Comparison of ENCODE assay signal across 7 mouse cellular contexts in the genomic region with DNA sequence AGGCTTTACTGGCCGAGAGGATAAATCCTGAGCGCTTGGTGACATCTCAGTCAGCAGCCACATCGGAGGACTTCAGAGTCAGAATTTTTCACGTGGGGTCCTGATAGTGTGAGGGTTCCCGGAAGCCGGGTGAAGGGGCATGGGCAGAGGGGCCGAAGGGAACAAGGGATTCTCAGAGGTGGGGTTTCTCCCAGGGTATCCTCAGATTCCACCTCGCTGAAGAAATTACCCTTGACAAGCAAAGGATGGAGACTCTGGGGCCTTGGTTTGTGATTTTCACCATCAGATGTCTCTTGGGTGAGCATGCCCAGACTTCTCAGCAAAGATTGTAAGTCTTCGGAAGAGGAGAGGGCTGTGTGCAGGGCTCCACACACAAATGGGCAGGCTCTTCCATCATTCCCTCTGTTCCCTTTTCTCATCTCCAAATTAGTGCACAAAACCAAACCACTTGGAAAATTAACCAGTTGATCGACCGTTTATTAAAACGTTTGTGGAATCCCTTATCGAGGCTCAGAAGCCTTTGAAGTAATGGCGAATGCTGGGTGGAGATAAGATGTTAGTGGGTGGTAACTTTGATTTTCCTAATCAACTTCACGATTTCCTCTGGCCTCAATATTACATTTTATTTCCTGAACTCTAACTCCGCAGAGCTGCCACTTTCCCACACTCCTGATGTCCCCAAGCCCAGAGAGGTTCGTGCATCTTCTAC. TPM values are rescaled to one million over a fixed set of nuclear protein-coding genes. Genes with fewer than 3 reads are reported as not detected.
DNase-seq lines count a peak whose midpoint lies in the region; ATAC-seq and TF ChIP-seq lines count a peak whose summit lies in the region.

Cuedc1 (plus strand) TSS at position 38 of the 709 bp plus-strand sequence.

- no peak for TF ChIP-seq CTCF in C2C12 (IDR thresholded peaks at IDR 0.05; ENCODE audit: control insufficient read depth, insufficient read depth, insufficient read length)
- TF ChIP-seq CTCF in liver, postnatal 0 days (IDR thresholded peaks at IDR 0.05; ENCODE audit: low read depth): no peak

- peaks cover 2 to 8% of the 10 kb centered on the region in 2 experiments; a peak in 3 of 4 replicates for H3K4me1 ChIP-seq in ES-E14 (ENCODE audit: control insufficient read depth in 2 of 2, insufficient read depth in 2 of 2, low read length in 2 of 2, poor library complexity in 1 of 2)
- peaks cover 20% of the 10 kb centered on the region for H3K4me1 ChIP-seq in forebrain, embryonic 16.5 days (replicated peaks; ENCODE audit: control insufficient read depth, insufficient read depth, low read length)
- peaks cover 33% of the 10 kb centered on the region for H3K4me1 ChIP-seq in hindbrain, embryonic 14.5 days (replicated peaks; ENCODE audit: control insufficient read depth, insufficient read depth, low read length)
- peaks cover 8% of the 10 kb centered on the region for H3K4me1 ChIP-seq in liver, postnatal 0 days (ENCODE audit: insufficient read depth)

- peak; percentile 56 for TF ChIP-seq EP300 in liver, postnatal 0 days (IDR thresholded peaks at IDR 0.05; ENCODE audit: low read depth)

- H3K27me3 ChIP-seq in C2C12 (ENCODE audit: control insufficient read depth, insufficient read depth, insufficient read length): no peaks in the 10 kb centered on the region
- H3K27me3 ChIP-seq in forebrain, embryonic 16.5 days (replicated peaks; ENCODE audit: control insufficient read depth, insufficient read depth, low read length): no peaks in the 10 kb centered on the region
- no peaks in the 10 kb centered on the region for H3K27me3 ChIP-seq in hindbrain, embryonic 14.5 days (ENCODE audit: control insufficient read depth, insufficient read depth, low read length)
- peaks cover 40% of the 10 kb centered on the region for H3K27me3 ChIP-seq in liver, postnatal 0 days (ENCODE audit: insufficient read depth, low read length)

- H3K9me3 ChIP-seq in ES-E14 (ENCODE audit: control insufficient read depth, insufficient read depth, low read depth, low read length): no peaks in the 10 kb centered on the region
- no peaks in the 10 kb centered on the region for H3K9me3 ChIP-seq in forebrain, embryonic 16.5 days (ENCODE audit: control insufficient read depth, low read length)
- H3K9me3 ChIP-seq in hindbrain, embryonic 14.5 days (ENCODE audit: control insufficient read depth, low read length): no peaks in the 10 kb centered on the region
- H3K9me3 ChIP-seq in liver, postnatal 0 days (ENCODE audit: low read length): no peaks in the 10 kb centered on the region

- H3K4me3 ChIP-seq in C2C12 (ENCODE audit: insufficient read depth, poor library complexity, severe bottlenecking) (peak within 1 kb of the TSS; percentile 72), ES-E14 (ENCODE audit: insufficient read depth in 1 of 2, low read depth in 1 of 2, low read length in 2 of 2, poor library complexity in 1 of 2, severe bottlenecking in 1 of 2) (peak within 1 kb of the TSS; percentile 76 to 91)
- H3K4me3 ChIP-seq in forebrain, embryonic 16.5 days (replicated peaks; ENCODE audit: low read length): peak within 1 kb of the TSS; percentile 84
- peak within 1 kb of the TSS; percentile 93 for H3K4me3 ChIP-seq in hindbrain, embryonic 14.5 days (replicated peaks; ENCODE audit: low read length)
- peak within 1 kb of the TSS; percentile 57 for H3K4me3 ChIP-seq in liver, postnatal 0 days (ENCODE audit: low read depth, low read length)

- DNase-seq in ES-E14 (ENCODE audit: low read depth, low spot score): no peak
- no peak for DNase-seq in hindbrain, embryonic 14.5 days (ENCODE audit: low spot score)
- DNase-seq in liver, postnatal 0 days: no peak
- DNase-seq in ovary, postnatal 10 days (ENCODE audit: low spot score): no peak
- no peak for DNase-seq in ovary, adult 18-20 months (ENCODE audit: low spot score)

- H3K36me3 ChIP-seq in C2C12 (ENCODE audit: control insufficient read depth, insufficient read depth): no peaks in the 10 kb centered on the region
- H3K36me3 ChIP-seq in ES-E14 (ENCODE audit: control insufficient read depth, insufficient read depth, low read length, poor library complexity, severe bottlenecking): no peaks in the 10 kb centered on the region
- H3K36me3 ChIP-seq in forebrain, embryonic 16.5 days (ENCODE audit: control insufficient read depth, insufficient read depth): no peaks in the 10 kb centered on the region
- H3K36me3 ChIP-seq in hindbrain, embryonic 14.5 days (replicated peaks; ENCODE audit: control insufficient read depth, insufficient read depth): no peaks in the 10 kb centered on the region
- no peaks in the 10 kb centered on the region for H3K36me3 ChIP-seq in liver, postnatal 0 days (replicated peaks; ENCODE audit: insufficient read depth, low read length)

- ATAC-seq in forebrain, embryonic 16.5 days: no peak
- ATAC-seq in hindbrain, embryonic 14.5 days (ENCODE audit: low FRiP score): no peak
- no peak for ATAC-seq in liver, postnatal 0 days

- H3K79me2 ChIP-seq in C2C12 (ENCODE audit: control insufficient read depth, insufficient read depth): peaks cover 49% of the 10 kb centered on the region

- H3K27ac ChIP-seq in ES-E14 (ENCODE audit: insufficient read depth, low read depth, low read length, poor library complexity, severe bottlenecking): no peak within 1 kb of the TSS
- H3K27ac ChIP-seq in forebrain, embryonic 16.5 days (ENCODE audit: low read length): peak within 1 kb of the TSS; percentile 85
- H3K27ac ChIP-seq in hindbrain, embryonic 14.5 days: peak within 1 kb of the TSS; percentile 91
- H3K27ac ChIP-seq in liver, postnatal 0 days (ENCODE audit: low read depth): no peak within 1 kb of the TSS

- WGBS in forebrain, embryonic 16.5 days: 29% methylated on average over 17 of the region's 17 CpGs
- WGBS in hindbrain, embryonic 14.5 days: 25% methylated on average over 17 of the region's 17 CpGs
- 31% methylated on average over 17 of the region's 17 CpGs for WGBS in liver, postnatal 0 days (ENCODE audit: insufficient replicate concordance)

- H3K79me3 ChIP-seq in C2C12 (ENCODE audit: low read depth): peaks cover 22% of the 10 kb centered on the region

- H3K4me2 ChIP-seq in forebrain, embryonic 16.5 days (ENCODE audit: low read length): peak within 1 kb of the TSS; percentile 77
- peak within 1 kb of the TSS; percentile 78 for H3K4me2 ChIP-seq in hindbrain, embryonic 14.5 days (replicated peaks)
- peak within 1 kb of the TSS; percentile 78 for H3K4me2 ChIP-seq in liver, postnatal 0 days (ENCODE audit: low read depth, low read length)

- in situ Hi-C loops in ES-E14 (cut with MboI; ENCODE audit: low sequenced_read_pairs in 2 of 2, unreplicated experiment in 2 of 2): no loop called here

- H3ac ChIP-seq in C2C12 (ENCODE audit: control insufficient read depth, insufficient read length, low read depth): peak within 1 kb of the TSS; percentile 95

- peak within 1 kb of the TSS; percentile 96 for H3K9ac ChIP-seq in ES-E14 (ENCODE audit: insufficient read depth, low read depth, low read length, poor library complexity, severe bottlenecking)
- H3K9ac ChIP-seq in forebrain, embryonic 16.5 days (replicated peaks; ENCODE audit: low read depth, low read length): peak within 1 kb of the TSS; percentile 94
- H3K9ac ChIP-seq in hindbrain, embryonic 14.5 days: peak within 1 kb of the TSS; percentile 98
- H3K9ac ChIP-seq in liver, postnatal 0 days (replicated peaks): peak within 1 kb of the TSS; percentile 57; the same call in 1 of the 2 replicates

TF ChIP-seq in C2C12, 6 proteins besides CTCF, POLR2A, EP300 and RAD21:
- no peak for TF ChIP-seq USF1 (IDR thresholded peaks at IDR 0.05; ENCODE audit: low read depth)
- TF ChIP-seq MYOD1 (IDR thresholded peaks at IDR 0.05; ENCODE audit: control insufficient read depth, insufficient read length, low read depth): no peak
- no peak for TF ChIP-seq MYOG (IDR thresholded peaks at IDR 0.05; ENCODE audit: control insufficient read depth, extremely low read depth, insufficient read length)
- no peak for TF ChIP-seq MAX (IDR thresholded peaks at IDR 0.05)
- TF ChIP-seq CEBPB (IDR thresholded peaks at IDR 0.05; ENCODE audit: low read depth): no peak
- TF ChIP-seq FOSL1 (IDR thresholded peaks at IDR 0.05; ENCODE audit: insufficient read depth, low read length, poor library complexity, severe bottlenecking): no peak

TF ChIP-seq in ES-E14, 5 proteins besides CTCF, POLR2A, EP300 and RAD21:
- TF ChIP-seq ZNF384 (IDR thresholded peaks at IDR 0.05; ENCODE audit: low read depth, low read length) (no peak), ZC3H11A (IDR thresholded peaks at IDR 0.05; ENCODE audit: borderline replicate concordance, low read depth, low read length) (no peak), CHD2 (IDR thresholded peaks at IDR 0.05; ENCODE audit: low read depth, low read length) (no peak), MAFK (IDR thresholded peaks at IDR 0.05; ENCODE audit: insufficient read depth, low read depth, low read length) (no peak), HCFC1 (IDR thresholded peaks at IDR 0.05; ENCODE audit: borderline replicate concordance, insufficient read depth, low read length) (no peak)

RNA-seq across cellular contexts. Expression of gene Cuedc1, which starts in this region (rescaled TPM):
- polyA plus RNA-seq in C2C12 (2012; fragmentation: generic; extraction: Trizol): 16.2 TPM
- 8.0 and 8.7 TPM in 2 replicates for total RNA-seq in ES-E14 (2012; rRNA removed)
- 36.0 and 40.3 TPM in 2 replicates for polyA plus RNA-seq in forebrain, embryonic 16.5 days (2015; fragmentation: Nextera tagmentation; extraction: Ambion mirVana)
- polyA plus RNA-seq in hindbrain, embryonic 14.5 days (2014; fragmentation: Nextera tagmentation; extraction: Ambion mirVana): 32.4 and 37.8 TPM in 2 replicates
- polyA plus RNA-seq in liver, postnatal 0 days (2015; fragmentation: Nextera tagmentation; extraction: Ambion mirVana): 1.2 and 1.6 TPM in 2 replicates

Comparison
In these comparisons a context has a peak if more than half of its experiments do, and no peak if none do; other contexts are left out.
1. H3K27ac ChIP-seq: peak in forebrain, embryonic 16.5 days (single experiment) and hindbrain, embryonic 14.5 days (single experiment); none in ES-E14 (single experiment) and liver, postnatal 0 days (single experiment).
2. Peak in every context shown above with its lines, with median percentiles within 50 percentile points of each other: H3K4me3 ChIP-seq, H3K9ac ChIP-seq and H3K4me2 ChIP-seq.